Mouse (Mus musculus): ENCODE measurements around the gene Zfp648.

Zfp648 gene

DNA sequence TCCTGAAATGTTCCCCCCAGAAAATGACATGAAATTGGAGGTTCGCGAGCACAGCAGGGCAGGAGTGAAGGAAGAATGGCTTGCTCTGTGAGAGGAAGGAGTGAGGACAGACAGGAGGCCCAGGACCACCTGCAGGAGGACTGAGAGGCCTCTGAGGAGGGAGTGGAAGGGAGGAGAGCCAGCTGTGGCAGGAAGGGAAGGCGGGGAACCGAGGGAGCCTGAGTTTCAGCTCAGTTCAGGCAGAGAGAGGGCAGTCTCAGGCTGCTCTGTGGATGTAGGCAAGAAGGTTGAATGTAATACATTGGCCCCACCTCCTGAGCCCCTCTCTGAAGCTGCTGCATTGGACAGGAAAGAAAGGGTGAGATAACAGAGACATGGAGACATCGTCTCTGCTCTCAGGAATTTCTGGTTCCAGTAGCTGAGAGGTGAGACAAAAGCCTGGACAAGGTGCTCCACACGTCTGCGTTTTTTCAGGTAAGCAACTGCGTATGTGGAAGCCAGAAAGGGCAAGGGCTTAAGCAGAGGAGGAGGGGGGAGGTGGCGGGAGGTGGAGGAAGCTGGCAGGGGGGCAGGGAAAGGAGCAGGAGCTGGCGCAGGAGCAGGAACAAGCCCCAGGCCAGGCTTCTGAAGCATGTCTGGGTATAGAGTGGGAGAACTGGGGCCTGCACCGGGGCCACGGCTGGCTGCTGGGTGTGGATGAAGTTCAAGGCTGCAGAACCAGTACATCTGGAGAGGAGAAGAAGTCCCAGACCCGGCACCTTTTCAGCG is at the start of gene Zfp648:
Gene Zfp648, plus strand, starts transcription at position 233 of the 768 bp plus-strand sequence.
- no peak for DNase-seq (ENCODE audit: low read depth, low spot score)

DNA sequence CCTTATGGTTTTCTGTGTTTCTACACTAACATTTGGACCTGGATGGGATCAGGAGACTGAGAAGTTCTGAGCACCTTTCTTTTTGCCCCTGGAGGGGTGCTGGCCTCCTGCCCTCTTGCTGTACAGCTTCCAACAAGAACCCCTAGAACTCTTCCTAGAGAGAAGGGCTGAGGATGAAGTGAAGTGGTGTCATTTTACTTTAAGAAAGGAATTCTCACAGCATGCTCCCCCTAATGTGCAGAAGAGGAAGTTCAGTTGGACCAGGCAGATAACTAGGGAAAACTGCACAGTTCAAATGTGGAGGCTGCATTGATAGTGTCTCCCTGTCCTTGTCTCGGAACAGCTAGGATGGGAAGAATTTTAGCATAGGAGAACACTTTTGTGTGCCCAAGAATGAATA is 48.4 kb upstream of the Zfp648 start:
- no peak for DNase-seq (ENCODE audit: low read depth, low spot score)

DNA sequence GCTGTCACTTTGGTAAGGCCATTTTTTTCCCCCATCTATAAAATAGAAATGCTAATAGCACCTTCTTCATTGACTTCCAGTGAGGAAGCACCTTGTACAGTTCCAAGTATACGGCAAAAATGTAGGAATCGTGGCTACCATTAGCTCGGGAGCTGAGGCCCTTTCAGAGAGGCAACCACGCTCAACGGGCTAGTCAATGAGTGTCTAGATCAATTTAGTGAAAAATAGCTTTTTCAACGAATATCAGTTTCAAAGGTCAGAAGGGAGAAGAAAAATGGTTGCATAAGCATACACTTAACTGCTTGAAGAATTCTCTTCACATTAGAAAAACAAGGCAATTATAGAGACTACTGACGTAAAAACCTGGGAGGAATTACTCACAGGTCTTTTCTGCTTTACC is 47.2 kb upstream of the Zfp648 start:
- no peak for DNase-seq (ENCODE audit: low read depth, low spot score)

DNA sequence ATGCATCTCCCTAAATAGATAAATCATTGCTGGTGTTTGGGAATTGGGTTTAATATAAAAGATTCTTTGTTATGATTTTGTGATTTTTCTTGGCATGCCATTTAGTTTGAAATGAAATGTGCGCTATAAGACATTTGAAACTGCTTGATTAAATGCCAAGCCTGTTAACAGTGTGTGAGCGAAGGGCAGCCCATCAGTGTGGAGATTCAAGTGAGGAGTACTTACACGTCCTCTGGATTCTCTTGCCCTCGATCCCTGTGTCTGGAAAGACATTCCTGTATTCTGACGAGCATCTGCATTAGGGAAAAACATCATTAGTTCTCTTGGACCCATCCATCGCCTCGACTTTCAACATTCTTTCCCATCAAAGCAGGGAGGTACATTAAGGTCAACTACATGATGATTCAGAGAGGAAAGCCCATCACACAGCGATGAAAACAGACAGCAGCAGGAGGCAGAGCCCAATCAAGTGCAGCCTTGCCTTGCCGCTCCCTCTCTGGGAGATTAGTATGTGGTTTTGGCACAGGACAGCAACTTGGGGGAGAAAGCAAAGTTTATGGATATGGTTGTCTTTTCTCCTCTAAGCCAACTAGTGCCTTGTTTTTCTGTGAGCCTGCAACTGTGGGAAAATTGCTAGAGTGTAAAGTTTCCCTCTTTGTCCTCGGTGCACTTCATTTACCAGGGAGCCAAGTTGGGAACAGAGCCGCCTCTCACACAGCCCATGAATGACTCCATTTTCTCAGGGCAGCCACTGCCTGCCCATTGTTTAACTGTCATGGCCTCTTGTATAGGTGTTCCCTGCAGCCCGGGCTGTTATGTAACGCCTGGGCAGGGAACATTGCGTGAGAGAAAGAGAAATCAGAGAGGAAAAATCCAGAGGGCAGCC is 44.6 kb upstream of the Zfp648 start:
- DNase-seq (ENCODE audit: low read depth, low spot score) = no peak

DNA sequence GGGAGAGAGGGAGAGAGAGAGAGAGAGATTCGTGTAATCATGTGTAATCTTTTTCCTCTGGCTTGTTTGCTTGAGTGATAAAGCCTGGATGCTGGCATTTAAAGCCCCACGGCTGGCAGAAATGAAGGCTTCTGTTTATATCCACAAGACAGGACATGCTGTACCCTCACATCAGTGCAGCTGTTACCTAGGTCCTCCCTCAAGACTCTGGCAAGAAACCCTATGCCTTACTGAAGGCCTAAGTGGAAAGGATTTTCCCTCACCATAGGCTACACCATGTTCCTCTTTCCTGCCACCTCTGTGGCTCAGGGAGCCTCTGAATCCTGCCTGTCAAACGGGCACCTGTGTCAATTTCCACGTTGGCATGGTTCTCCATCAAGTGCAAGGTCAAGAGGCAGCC is 43.9 kb upstream of the Zfp648 start:
- no peak for DNase-seq (ENCODE audit: low read depth, low spot score)

DNA sequence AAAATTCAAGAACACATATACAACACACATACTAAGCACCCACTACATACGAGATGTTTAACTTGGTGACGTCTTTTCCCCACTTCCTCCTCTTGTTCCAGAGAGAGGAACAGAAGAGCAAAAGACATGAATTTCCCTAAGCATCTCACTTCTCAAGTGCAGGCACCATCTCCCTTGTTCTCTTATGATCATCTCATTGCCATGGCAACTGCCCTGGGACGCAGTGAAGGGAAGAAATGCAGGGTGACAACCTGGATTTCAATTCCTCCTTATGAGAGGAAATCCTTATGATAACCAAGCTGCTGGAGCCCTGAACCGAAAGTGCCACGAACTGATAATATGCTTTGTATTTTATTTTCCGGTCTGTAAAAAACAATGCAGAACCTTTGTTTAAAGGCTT is 33.3 kb upstream of the Zfp648 start:
- no peak for DNase-seq (ENCODE audit: low read depth, low spot score)

DNA sequence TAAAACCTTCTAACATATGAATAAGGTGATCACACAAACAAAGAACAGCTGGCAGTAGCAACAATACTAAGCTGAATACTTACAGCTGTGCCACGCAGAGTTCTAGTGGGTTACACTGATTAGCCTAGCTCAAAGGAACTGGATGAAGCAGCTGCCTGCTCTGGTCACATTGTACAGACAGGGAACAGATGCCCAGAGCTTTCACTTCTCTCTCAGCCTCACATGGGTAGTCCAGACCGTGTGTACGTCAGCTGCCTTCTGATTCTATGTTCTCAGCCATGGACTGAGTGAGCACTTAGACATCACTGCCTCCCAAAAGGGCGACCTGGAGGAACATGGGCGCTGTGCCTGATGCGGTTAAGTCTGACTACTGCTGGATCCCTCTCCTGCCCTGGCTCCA is 25.7 kb upstream of the Zfp648 start:
- no peak for DNase-seq (ENCODE audit: low read depth, low spot score)

DNA sequence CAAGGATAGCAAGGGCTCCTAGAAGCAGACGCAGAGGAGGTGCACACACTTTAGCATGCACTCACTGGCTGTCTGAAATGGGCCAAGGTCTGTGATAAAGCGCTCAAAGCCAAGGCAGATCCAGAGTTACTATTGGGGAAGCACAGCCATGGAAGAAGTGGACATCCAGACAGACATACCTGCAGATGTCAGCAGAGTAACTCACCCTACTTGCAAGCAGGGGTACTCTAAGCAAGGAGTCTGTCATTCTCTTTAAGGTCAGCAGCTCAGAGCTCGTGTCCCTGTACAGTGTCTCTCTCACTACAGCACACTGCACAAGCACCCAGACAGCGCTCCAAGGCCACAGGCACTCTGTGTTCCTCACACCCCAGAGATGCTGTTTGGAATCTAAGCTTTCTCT is 23.2 kb upstream of the Zfp648 start:
- no peak for DNase-seq (ENCODE audit: low read depth, low spot score)

DNA sequence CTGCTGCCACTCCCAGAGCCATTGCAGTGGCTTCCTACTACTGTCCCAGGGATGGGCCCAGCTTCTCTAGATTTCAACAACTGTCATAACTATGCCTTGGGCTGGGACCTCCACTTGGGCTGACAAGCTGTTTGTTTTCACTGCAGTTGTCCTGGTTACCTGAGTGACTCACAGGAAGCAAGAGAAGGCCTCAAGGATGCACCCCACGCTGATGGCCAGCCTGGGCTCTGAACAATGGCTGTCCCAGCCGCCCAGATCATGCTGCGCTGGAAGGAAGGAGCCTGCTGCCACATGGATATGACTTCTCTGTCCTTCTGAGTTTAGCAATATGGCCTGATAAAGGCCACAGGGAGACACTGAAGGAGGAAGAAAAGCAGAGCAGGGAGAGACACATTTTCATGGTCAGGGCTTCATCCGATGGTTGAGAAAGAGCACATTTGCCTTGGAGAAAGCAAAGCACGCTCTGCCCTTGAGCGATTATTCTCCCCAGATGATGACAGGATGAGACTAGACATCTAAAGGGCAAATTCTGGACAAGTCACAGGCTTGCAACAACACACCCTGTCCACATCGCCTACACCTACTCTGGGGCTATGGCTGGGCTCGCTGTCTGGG is 22.3 kb upstream of the Zfp648 start:
- no peak for DNase-seq (ENCODE audit: low read depth, low spot score)

DNA sequence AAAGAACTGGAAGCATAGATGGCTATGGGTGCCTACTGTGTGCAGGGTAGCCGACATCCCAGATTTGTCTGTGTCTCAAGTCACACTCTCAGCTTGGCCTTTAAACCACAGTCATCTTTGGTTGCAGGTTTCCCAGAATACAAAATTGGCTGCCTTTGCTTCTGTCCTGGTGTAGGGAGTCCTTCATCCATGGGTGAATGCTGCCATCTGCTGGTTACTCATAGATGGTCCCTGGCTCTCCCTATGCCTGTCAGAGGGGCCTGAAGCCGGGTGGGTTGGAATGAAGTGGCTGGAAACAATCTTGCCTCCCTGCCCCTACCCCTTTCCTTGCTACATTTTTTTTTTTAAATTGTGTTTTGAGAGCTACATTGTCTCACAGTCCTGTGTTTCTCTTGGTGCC is 20.0 kb upstream of the Zfp648 start:
- DNase-seq (ENCODE audit: low read depth, low spot score) = peak; percentile 6

DNA sequence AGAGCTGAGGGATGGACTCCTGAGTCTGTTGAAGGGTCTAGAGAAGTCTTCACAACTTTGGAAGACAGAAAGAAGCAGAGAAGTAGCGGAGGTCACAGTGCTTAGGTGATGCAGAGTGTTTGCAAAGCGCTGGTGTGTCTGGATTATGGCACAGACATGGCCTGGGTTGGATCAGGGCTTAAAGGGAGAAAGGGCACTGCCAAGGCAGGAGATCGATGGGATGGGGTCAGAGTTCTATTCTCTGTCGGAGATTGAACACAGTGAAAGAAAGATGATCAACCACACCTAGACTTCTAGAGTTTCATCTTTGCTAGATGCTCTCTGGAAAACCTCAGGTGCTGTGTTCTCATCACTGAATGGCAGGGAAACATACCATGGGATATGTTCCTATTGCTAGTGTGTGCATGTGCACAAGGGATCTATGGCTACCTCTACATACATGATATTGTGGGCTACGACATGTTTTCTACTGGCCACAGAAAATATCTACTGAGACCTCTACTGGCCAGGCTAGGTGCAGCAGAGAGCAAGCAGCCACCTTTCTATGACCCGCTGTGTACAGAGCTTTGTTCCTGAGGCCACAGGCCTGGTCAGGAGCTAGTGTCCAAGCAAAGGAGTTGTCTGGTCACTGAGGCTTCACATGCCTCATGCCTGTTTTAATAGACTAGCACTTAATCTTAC is 18.5 kb upstream of the Zfp648 start:
- no peak for DNase-seq (ENCODE audit: low read depth, low spot score)

DNA sequence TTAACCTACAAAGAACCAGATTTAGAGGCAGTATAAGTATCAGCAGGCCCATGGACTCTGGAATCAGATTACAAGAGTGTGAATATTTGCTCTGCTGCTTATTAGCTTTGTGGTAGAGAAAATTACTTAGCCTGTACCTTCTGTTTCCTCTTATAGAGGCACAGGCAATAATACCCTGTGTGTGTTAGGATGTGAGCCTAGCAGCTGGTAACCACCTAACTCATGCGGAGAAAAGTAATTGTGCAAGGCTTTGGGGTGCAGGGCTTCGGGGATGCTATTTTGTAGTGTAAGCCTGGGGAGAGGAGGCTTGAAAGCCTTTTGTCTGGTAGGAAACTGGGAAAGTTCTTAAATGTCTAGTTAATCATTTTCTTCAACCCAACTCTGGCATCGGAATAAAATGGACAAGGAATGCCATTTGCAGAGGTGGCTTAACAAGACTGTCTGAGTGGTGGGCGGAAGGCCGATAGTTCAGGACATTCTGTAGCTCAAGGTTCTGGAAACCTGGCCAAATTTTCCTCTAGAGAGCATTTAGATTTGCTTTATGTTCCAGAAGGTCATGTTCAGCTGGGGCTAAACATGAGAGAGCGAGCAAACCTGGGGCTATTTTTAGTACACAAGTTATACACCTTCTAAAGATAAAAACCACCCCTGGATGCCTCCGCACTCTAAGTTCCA is 17.8 kb upstream of the Zfp648 start:
- DNase-seq (ENCODE audit: low read depth, low spot score) = no peak

DNA sequence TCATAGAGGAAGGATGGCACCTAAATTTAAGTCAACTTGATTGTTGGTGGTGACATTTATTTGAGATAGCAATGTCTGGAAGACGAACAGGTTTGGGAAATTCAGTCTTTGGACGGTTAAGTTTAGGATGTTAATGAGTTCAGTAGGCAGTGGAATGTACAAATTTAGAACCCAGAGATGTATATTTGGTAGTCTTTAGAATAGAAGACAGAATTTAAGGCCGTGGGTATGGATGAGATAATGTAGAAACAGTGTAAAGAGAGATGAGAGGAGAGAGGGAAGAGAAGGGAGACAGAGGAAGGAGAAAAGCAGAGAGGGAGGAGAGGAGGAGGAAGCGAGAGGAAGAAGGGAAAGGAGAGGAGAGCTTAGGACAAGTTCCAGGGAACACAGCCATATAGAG is 12.8 kb upstream of the Zfp648 start:
- DNase-seq (ENCODE audit: low read depth, low spot score) = no peak

DNA sequence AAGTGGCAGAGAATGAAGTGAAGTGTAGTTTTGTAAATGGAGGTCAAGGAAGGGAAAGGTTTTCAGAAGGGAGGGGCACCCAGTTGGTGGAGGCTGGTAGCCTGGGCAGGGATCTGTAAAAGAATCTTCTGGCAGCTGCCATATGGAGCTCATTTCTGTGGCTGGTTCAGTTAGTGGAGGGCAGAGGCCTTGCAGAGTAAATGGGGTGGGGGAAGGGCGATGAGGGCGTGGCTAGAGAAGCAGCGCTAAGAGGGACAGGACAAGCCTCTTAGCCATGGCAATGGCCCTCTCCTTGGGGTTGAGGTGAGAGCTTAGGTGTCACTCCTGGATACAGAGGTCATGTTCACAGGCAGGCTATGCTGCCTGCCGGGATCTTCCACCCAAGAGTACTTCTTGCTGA is 12.4 kb upstream of the Zfp648 start:
- DNase-seq (ENCODE audit: low read depth, low spot score) = no peak

DNA sequence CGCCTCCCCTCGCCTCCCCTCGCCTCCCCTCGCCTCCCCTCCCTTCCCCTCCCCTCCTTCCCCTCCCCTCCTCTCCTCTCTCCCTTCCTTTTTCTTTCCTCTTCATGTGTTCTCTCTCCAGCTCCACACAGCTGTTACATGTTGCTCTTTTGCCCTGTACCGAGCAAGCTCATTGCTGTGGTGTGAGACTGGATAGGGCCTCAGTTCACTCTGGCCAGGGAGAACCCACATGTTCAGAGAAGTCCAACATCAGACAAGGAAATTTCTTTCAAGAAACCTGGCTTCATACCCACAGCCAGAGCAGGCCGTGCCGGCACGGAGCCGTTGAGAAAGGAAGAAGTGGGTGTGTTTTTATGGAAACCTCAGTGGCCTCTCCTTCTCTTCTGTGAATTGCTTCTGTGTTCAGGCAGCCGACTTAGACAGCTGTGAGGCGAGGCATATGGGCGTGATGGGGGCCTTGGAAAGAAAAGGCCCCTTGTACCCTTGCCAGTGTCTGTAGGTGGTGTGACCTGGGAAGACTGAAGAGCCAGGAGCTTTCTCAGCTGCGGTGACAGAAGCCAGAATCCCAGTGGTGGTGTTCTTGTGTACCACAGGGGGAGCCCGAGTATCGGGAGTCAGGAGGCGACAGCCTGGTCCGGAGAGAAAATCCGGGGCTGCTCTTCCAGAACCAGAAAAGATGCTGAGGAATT is 11.0 kb upstream of the Zfp648 start:
- no peak for DNase-seq (ENCODE audit: low read depth, low spot score)

DNA sequence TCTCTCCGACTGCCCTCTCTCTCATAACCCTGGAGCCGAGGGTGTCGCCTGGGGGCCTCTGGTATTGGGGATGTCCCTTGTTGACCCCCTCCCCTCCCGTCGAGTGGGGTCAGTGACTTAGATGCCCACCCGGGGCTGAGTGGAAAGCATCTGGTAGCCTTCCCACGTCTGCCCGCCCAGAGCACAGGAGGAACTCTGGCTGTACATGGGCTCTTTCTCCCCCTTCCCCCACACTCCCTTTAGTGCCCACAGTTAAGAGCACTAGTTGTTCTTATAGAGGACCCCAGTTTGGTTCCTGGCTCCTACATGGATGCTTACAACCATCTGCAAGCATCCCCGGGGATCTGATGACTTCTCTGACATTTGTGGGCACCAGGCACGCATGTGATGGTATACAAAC is 2.1 kb upstream of the Zfp648 start:
- no peak for DNase-seq (ENCODE audit: low read depth, low spot score)

DNA sequence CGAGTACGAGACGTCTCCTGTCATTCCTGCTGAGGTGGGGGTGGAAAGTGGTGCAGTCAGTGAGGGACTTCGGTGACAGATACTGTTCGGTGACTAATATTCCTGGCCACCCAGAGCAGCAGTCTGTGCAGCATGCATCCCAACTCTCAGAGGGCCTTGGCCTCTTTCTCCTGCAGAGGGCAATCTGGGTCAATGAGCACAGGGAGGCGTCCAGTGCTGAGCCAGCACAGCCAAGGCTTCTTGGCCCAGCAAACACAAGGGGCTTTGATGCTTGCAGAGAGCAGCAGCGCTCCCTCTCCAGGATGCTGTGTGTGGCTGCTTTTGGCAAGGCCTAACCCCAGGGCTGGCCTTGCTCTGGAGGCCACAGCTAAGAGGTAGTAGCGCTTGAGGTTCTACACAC is 1.6 kb downstream of the Zfp648 start:
- DNase-seq (ENCODE audit: low read depth, low spot score) = no peak

DNA sequence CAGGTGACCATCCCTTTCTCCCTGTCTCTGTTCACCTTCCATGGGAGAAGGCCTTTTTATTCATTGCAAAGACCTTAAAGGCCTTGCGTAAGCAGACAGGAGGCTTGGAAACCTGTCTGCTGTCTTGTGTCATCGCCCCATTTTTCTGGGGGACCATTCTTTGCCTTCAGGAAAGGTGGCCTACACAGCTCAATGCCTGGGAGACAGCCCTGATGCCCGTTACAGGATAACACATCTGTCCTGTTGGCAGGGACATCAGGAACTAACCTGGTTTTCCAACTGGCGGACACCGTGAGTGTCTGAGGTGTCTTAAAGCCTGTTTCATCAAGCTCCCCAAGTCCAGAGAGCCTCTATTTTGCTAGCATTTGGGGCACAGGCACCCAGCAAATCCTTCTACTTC is 2.4 kb downstream of the Zfp648 start:
- no peak for DNase-seq (ENCODE audit: low read depth, low spot score)

DNA sequence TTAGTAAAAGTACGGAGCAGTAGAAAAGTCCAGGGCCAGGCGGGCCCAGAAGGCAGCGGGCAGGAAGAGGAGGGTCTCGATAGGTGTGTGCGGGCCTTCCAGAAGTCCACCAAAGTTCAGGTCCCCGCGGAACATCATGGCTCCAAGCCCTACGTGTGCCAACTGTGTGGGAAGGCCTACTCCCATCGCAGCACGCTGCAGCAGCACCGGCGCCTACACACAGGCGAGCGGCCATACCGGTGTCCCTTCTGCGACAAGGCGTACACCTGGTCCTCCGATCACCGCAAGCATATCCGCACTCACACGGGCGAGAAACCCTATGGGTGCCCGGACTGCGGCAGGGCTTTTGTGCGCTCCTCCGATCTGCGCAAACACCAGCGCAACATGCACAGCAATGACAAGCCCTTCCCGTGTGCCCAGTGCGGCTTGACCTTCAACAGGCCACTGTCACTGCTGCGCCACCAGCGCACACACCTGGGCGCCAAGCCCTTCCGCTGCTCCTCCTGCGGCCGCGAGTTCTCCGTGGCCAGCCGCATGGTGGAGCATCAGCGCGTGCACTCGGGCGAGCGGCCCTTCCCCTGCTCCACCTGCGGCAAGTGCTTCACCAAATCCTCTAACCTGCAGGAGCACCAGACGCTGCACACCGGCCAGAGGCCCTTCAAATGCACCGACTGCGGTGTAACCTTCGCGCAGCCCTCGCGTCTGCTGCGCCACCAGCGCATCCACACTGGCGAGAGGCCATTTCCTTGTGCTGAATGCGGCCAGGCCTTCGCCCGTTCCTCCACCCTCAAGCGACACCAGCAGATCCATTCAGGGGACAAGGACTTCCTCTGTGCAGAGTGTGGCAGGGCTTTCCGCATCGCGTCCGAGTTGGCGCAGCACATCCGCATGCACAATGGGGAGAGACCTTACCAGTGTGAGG is 3.9 kb downstream of the Zfp648 start:
- no peak for DNase-seq (ENCODE audit: low read depth, low spot score)

DNA sequence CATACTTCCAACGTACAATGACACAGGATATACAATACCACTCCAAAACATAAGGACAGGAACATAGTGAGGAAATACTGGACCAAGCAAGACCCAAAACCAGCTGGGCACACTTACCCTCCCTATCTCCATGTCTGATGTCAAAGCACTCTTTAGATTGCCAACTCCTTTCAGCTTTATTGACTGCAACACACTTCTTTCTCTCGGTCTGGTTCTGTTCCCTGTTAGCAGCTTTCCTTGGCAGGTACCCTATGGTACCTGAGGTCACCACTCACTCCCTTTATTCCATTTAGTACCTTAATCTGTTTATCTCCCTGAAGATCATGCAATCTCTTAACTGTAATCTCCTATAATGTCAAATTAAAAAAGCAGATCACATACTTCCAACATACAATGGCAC is 19.0 kb downstream of the Zfp648 start:
- DNase-seq (ENCODE audit: low read depth, low spot score) = no peak

All from c-Kit-negative CD71-positive TER-119-positive erythroid progenitor cells, embryonic 14.5 days (primary cell).